Mouse (Mus musculus) ZHBTc4 (cell line): ENCODE data around the gene Gm14410.
"Not testable (repeated sequence)": the region's sequence is repeated elsewhere in the genome, so short reads cannot be mapped to it uniquely, and the experiment has no call there.

Source experiments
- DNase-seq: peaks from one replicate; pipeline ENCODE4 v3.0.0-alpha.2; 2011; ENCODE audit warnings: low read depth, low spot score

The Gm14410 gene

DNA sequence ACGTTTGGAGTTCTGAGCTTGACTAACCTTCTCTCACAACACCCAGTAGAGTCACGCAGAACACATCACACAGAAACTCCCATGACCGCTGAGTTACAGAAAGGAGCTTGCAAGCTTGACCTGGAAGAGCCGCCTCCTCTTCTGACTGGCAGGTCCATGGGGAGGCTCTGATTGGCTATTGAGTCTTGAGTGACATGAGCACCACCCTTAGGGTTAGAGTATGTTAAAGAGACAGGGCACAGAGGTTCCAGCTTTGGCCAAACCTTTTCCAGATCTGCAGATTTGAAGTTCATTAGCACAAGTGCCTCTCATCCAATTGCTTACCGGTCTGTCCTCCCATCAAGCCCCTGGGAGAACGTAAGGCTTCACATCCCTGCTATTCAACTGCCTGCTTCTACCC, at the start of gene Gm14410:
Gene Gm14410, minus strand, starts transcription at position 81 of the 400 bp plus-strand sequence.
- not testable (repeated sequence) for DNase-seq

DNA sequence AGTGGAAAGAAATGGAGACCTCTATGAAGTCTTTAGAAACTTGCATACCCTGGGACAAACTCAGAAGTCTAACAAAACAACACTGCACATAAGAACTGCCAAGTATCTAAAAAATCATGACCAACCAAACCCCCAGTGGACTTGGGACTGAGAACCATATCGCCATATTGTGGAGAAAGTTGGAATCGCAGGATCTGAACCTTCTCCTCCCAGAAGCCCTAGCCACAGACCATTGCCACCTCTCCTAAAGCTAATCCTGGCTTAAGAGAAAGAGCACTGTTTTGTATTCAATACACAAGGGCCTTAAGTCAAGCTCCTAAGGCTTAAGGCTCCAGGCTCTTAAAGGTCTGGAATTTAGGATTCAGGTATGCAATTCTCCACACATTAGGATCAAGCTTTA, 41.2 kb upstream of the Gm14410 start:
- DNase-seq = not testable (repeated sequence)

DNA sequence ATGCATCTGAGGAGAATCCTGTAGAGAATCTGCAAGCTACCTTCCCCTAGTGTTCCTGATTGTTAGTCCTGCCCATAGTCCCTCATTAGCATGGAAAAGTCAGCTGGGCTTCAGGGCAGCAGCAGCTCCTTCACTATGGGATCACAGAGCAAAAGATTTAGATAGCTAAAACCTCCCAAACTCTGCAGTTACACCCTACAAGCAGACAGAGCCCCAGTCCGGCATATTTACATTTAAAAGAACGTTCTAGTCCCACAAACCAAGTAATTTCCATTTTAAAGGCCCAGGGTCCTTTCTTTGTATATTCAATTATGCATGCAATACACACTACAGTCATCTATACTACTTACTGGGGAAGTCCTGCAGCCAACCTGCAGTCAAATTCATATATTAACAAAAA, 24.2 kb upstream of the Gm14410 start:
- DNase-seq = peak; percentile 81

DNA sequence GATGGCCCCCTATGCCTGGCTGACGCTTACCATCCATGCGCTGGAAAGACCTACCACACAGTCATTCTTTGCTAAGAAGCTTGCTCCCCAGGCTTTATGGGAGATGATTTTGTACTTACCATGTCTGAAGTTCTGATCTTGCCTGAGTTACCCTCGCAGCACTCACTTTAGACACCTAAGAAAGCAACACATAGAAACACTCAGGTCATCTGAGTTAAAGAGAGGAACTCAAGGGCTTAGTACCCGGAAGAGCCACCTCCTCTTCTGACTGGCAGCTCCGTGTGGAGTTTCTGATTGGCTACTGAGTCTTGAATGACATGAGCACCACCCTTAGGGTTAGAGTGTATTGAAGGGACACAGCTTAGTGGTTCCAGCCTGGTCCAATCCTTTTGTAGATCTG, 33.5 kb downstream of the Gm14410 start:
- DNase-seq = peak; percentile 2
